In the genomic region with DNA sequence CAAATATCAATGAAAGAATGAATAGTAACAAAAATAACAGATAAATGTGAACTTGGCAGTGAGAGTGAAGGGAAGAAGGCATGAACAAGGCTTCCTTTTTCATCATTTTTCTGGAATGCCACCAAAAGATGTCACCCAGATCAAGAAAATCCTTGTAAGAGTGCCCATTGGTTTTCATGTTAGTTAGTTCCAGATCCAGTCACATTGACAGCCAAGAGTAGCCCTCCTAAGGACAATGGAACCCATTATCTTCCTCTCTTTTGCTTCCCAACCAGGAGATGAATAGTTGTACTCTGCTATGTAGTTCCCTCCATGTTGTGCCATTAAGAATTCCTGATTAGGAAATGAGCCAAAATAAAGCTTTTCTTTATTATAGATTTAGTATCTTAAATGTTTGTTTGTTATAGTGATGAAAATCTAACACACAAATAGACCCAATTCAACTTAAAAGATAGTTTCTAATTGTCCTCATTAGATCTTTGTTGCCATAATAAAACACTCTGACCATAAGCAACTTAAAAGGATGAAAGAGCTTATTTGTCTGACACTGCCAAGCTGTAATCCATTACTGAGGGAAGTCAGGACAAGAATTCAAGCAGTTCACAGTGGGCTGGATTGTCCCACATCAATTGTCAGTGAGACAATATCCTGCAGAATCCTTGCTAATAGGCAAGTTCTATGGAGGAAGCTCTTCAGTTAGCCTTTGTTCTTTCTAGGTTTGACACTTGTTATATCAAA, we compare ENCODE assay signal across 20 mouse cellular contexts.
"Had no signal": no experiment of that assay in that cellular context is flagged by ENCODE, and none has a peak within 500 bp of the region (broad histone marks: within the 10 kb centered on the region; RNA-seq: fewer than 3 reads in every experiment).

No protein-coding gene starts in this region.

- H3K4me3 ChIP-seq: left cerebral cortex, adult 2 months; limb, embryonic 12.5 days; limb, embryonic 15.5 days; midbrain, embryonic 12.5 days; stomach, embryonic 15.5 days had no signal

- H3K9me3 ChIP-seq: limb, embryonic 12.5 days; limb, embryonic 15.5 days; midbrain, embryonic 12.5 days; stomach, embryonic 15.5 days had no signal

- H3K27me3 ChIP-seq: limb, embryonic 12.5 days; limb, embryonic 15.5 days; midbrain, embryonic 12.5 days; stomach, embryonic 15.5 days had no signal

- DNase-seq: kidney, adult 11 months; kidney, adult 8-10 months; kidney, postnatal 25 days; layer of hippocampus, postnatal 36 days; left cerebral cortex, postnatal 4 days; liver, postnatal 0 days; lung, embryonic 14.5 days; right cerebral cortex, postnatal 25 days; spleen, adult 18-20 months; thymus, postnatal 25 days had no signal

- H3K4me2 ChIP-seq: limb, embryonic 12.5 days; limb, embryonic 15.5 days; liver, embryonic 11.5 days; lung, embryonic 14.5 days; midbrain, embryonic 12.5 days; stomach, embryonic 15.5 days had no signal

- H3K27ac ChIP-seq: limb, embryonic 12.5 days; limb, embryonic 15.5 days; liver, embryonic 14.5 days; macrophage; midbrain, embryonic 12.5 days; stomach, embryonic 15.5 days had no signal

- H3K4me1 ChIP-seq: midbrain, embryonic 12.5 days had no signal

- ATAC-seq: liver, postnatal 0 days; lung, postnatal 0 days; midbrain, embryonic 16.5 days had no signal

- H3K36me3 ChIP-seq: limb, embryonic 12.5 days; limb, embryonic 15.5 days; midbrain, embryonic 12.5 days; stomach, embryonic 15.5 days had no signal

- H3K9ac ChIP-seq: limb, embryonic 12.5 days; limb, embryonic 15.5 days; liver, embryonic 14.5 days; liver, postnatal 0 days; lung, embryonic 14.5 days; midbrain, embryonic 12.5 days; stomach, embryonic 15.5 days had no signal
